Mouse (Mus musculus) R1 (cell line): ENCODE results near the gene Adgrl4.

Experiments
- DNase-seq: peaks from one replicate; pipeline ENCODE4 v3.0.0-alpha.2; 2018; ENCODE audit warnings: low read depth, low spot score

Adgrl4 gene

GRCm38 (mm10) chr3:151437693-151438092 lies at the start of gene Adgrl4:
Gene Adgrl4 (plus strand): TSS chr3:151437887.
- peak; percentile 20 for DNase-seq

GRCm38 (mm10) chr3:151390912-151391311 lies 46.8 kb upstream of the Adgrl4 start:
- no peak for DNase-seq

GRCm38 (mm10) chr3:151392891-151393290 lies 44.8 kb upstream of the Adgrl4 start:
- DNase-seq: no peak

- no peak for DNase-seq
These were observed 44.4 kb upstream of the Adgrl4 start for GRCm38 (mm10) chr3:151393330-151393729.

- DNase-seq: no peak
These were observed 38.4 kb upstream of the Adgrl4 start for GRCm38 (mm10) chr3:151399270-151399669.

- DNase-seq: no peak
These were observed 26.7 kb upstream of the Adgrl4 start for GRCm38 (mm10) chr3:151411031-151411430.

- no peak for DNase-seq
These were observed 26.2 kb upstream of the Adgrl4 start for GRCm38 (mm10) chr3:151411488-151411887.

- DNase-seq: no peak
These were observed 20.8 kb upstream of the Adgrl4 start for GRCm38 (mm10) chr3:151416931-151417330.

GRCm38 (mm10) chr3:151417688-151418572 lies 19.8 kb upstream of the Adgrl4 start:
- no peak for DNase-seq

- DNase-seq: no peak
These were observed 13.1 kb upstream of the Adgrl4 start for GRCm38 (mm10) chr3:151424326-151425207.

GRCm38 (mm10) chr3:151430106-151430505 lies 7.6 kb upstream of the Adgrl4 start:
- DNase-seq: no peak

GRCm38 (mm10) chr3:151431507-151431906 lies 6.2 kb upstream of the Adgrl4 start:
- DNase-seq: no peak

GRCm38 (mm10) chr3:151438364-151438763 lies 677 bp downstream of the Adgrl4 start:
- no peak for DNase-seq

- DNase-seq: no peak
These were observed 2.3 kb downstream of the Adgrl4 start for GRCm38 (mm10) chr3:151439976-151440375.

GRCm38 (mm10) chr3:151442026-151442425 lies 4.3 kb downstream of the Adgrl4 start:
- DNase-seq: no peak

GRCm38 (mm10) chr3:151443486-151443885 lies 5.8 kb downstream of the Adgrl4 start:
- no peak for DNase-seq

- no peak for DNase-seq
These were observed 6.6 kb downstream of the Adgrl4 start for GRCm38 (mm10) chr3:151444284-151444683.

- no peak for DNase-seq
These were observed 8.2 kb downstream of the Adgrl4 start for GRCm38 (mm10) chr3:151445936-151446335.

- no peak for DNase-seq
These were observed 17.5 kb downstream of the Adgrl4 start for GRCm38 (mm10) chr3:151454985-151455701.

GRCm38 (mm10) chr3:151459430-151460190 lies 21.9 kb downstream of the Adgrl4 start:
- DNase-seq: no peak

GRCm38 (mm10) chr3:151465215-151465614 lies 27.5 kb downstream of the Adgrl4 start:
- DNase-seq: no peak
